Mouse (Mus musculus): Measurements from ENCODE around the gene 1700092M07Rik.

The 1700092M07Rik gene

GRCm38 (mm10) chr19:8742176-8742575, 1.7 kb downstream of the 1700092M07Rik start:
- no peak for DNase-seq (ENCODE audit: low spot score in 2 of 2)

DNA sequence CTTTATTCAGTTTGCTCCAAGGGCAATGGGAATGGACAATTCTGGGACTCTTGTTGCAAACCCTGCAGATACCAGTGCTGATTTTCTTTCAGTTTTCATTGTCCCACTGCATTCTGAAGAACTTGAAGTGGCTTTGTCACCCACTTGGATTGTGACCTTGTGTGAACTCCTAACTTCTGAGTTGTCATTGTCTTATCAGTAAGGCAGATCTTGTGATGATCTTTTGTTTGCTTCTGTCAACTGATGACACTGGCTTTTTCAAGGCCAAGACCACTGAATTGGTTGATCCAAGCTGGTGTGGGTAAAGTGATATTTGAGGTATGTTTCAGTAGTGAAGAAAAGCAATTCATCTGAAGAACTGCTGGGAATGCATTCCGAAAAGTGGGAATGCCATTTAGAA, 4.9 kb downstream of the 1700092M07Rik start:
- DNase-seq (ENCODE audit: low spot score in 2 of 2) = no peak

DNA sequence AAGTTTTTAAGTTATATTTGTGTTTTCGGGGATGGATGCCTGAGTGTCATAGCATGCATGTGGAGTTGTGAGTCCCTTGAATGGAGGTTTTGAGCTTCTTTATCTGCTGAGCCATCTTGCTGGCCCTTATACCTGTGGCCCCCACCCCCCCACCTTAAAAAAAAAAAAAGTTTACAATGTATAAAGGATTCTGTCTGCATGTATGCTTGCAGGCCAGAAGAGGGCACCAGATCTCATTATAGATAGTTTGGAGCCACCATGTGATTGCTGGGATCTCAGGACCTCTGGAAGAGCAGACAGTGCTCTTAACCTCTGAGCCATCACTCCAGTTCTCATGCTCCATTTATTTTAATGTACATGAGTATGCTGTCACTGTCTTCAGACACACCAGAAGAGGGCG, 6.8 kb downstream of the 1700092M07Rik start:
- no peak for DNase-seq (ENCODE audit: low spot score in 2 of 2)

DNA sequence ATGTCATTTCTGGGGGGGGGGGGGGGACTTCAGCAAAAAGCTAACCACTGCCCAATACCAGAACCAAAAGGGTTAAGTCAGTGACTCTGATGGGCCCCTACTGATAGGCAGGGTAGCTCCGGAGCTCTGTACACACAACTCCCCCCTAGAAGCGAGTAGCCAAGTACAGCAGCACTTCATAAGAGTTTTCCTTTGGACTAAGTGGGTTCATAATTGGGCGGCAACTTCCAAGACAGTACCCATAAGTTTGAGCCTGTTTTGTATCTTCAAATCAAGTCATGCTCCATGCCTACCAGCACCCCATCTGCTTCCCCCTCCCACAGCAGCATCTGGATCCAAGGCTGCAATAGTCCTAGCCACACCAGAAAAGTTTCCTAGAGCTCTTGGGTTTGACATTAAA, 15.1 kb downstream of the 1700092M07Rik start:
- no peak for DNase-seq (ENCODE audit: low spot score in 2 of 2)

GRCm38 (mm10) chr19:8756635-8757387, 16.3 kb downstream of the 1700092M07Rik start, which contains the start of gene Nxf1:
TSS of gene Nxf1 (plus strand) at chr19:8757073.
- DNase-seq (ENCODE audit: low spot score in 2 of 2) = peak; percentile 91 to 92

DNA sequence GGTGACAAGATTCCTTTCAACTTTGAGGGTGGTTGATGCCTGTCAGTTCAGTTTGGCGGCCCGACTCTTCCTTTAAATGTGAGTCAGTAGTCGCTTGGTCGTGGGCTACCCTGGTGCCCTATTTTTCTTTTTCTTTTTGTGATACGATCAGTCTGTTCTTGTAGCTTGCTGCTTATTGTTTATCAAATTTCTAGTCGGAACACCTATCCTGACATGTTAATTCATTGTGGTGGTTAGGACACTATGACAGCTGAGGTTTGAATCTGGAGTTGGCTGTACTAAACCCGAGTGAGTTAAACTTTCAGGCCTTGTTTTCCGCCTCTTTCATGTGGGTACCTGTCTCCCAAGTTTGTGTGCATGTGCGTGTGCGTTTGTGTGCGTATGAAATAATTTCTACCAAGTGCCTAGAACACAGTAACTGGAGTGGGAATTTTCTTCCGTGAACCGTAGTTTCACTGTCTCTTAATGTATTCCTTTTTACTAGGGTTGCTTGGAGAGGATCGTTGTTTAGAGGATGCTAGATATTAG, 17.0 kb downstream of the 1700092M07Rik start:
- no peak for DNase-seq (ENCODE audit: low spot score in 2 of 2)

DNA sequence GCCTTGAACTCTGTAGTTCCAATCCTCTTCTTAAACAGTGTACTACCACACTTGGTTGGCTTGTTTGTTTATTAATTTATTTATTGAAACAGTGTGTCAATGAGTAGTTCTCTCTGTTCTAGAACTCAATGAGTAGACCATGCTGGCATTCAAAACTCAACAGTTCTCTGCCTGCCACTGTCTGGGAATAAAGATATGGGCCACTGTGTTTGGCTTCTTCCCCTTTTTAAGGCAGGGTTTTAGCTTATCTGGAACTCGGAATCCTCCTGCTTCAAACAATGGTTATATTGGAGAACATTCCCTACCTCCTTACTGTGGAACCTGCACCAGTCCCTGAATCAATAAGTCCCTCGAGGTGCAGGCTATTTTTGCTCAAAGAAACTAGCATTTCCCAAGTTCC, 18.4 kb downstream of the 1700092M07Rik start:
- DNase-seq (ENCODE audit: low spot score in 2 of 2) = no peak

GRCm38 (mm10) chr19:8760757-8761156, 20.2 kb downstream of the 1700092M07Rik start:
- DNase-seq (ENCODE audit: low spot score in 2 of 2) = no peak

GRCm38 (mm10) chr19:8763276-8763675, 22.8 kb downstream of the 1700092M07Rik start:
- DNase-seq (ENCODE audit: low spot score in 2 of 2) = no peak

GRCm38 (mm10) chr19:8765562-8765961, 25.0 kb downstream of the 1700092M07Rik start:
- no peak for DNase-seq (ENCODE audit: low spot score in 2 of 2)

- DNase-seq (ENCODE audit: low spot score in 2 of 2) = peak; percentile 79 to 84
Measured at GRCm38 (mm10) chr19:8770567-8771270, 30.2 kb downstream of the 1700092M07Rik start, which contains the start of gene Tmem223. TSS of gene Tmem223 (plus strand) at chr19:8770996.

DNA sequence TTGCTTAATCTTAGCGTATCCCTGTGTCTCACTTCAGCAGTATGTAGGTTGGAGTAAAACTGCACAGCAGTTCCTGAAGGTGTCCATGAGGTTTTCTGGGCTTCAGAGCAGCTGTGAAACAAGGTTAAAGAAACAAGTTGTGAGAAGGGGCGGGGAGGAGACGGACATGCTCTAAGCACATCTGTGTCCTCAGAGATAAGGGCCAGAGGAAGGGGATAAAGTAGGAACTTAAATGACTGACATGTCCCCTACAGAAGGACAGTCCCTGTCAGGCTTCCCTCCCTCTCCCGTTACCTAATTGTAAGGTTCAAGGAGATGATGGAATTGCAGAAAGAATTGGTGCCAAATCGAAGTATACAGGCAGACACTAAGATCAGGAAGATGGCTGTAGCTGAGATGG, 32.5 kb downstream of the 1700092M07Rik start:
- peak in 1 of 2 experiments; percentile 41 for DNase-seq (ENCODE audit: low spot score in 2 of 2)

DNA sequence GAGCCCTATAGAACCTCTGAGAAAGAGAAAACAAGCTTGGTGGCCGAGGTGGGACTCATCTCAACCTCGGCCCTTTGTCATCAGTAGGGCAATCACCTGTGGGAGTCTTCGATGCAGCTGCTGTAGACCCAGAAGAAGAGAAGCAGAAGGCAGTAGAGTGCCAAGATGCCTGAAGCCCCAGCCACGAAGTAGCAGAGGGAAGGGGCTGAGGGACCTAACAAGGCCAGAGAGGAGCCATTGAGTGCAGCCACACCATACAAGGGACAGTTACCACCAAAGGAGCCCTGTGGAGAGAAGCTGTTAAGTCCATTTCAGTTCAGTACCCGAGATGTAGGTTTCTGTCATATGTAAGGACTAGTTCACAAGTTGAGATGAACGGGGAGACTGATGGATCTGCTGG, 32.9 kb downstream of the 1700092M07Rik start:
- no peak for DNase-seq (ENCODE audit: low spot score in 2 of 2)

- DNase-seq (ENCODE audit: low spot score in 2 of 2) = peak; percentile 95 to 96
Measured at GRCm38 (mm10) chr19:8774086-8774835, 33.7 kb downstream of the 1700092M07Rik start, which contains the start of gene Tmem179b. TSS of gene Tmem179b (minus strand) at chr19:8774467.

- peak; percentile 22 to 37 for DNase-seq (ENCODE audit: low spot score in 2 of 2)
Measured at GRCm38 (mm10) chr19:8774951-8775421, 34.5 kb downstream of the 1700092M07Rik start.

GRCm38 (mm10) chr19:8786008-8786781, 45.7 kb downstream of the 1700092M07Rik start, which contains the start of gene Taf6l:
TSS of gene Taf6l (minus strand) at chr19:8786417.
- DNase-seq (ENCODE audit: low spot score in 2 of 2) = peak; percentile 92 to 96

DNA sequence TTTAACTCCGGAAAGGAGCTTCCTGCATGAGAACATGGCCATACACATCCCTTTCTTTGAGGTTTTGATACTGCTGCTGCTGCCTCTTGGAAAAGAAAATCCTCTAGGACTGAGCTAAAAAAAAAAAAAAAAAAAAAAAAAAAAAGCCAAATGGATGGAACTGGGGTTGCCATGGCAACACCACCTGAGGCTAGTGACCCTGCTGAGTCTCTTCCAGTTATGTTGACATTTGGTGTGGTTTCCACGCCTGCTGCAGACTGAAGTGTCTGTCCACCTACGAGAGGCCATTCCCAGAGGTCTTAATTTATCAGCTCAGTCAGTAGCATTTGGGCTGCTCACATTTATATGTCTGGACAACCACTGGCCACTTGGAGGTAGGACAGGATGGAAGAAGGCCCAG, 48.0 kb downstream of the 1700092M07Rik start:
- no peak for DNase-seq (ENCODE audit: low spot score in 2 of 2)

DNA sequence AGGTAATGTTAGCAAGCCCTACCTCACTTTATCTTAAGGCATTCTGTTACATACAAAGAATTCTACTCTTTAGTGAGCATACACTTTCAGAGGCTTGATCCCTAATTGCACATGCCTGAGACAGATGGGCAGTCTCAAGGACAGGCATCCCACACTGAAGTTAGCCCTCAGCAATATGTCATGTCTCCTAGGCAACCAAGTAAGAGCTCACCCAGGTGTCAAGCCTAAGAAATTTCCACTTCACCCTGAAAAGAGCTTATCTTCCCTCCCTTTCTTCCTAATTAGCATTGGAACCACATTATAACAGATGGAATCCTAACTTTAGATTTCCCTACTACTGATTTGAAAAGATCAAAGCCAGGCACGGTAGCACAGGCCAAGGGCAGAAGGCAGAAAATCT, 48.7 kb downstream of the 1700092M07Rik start:
- no peak for DNase-seq (ENCODE audit: low spot score in 2 of 2)

DNA sequence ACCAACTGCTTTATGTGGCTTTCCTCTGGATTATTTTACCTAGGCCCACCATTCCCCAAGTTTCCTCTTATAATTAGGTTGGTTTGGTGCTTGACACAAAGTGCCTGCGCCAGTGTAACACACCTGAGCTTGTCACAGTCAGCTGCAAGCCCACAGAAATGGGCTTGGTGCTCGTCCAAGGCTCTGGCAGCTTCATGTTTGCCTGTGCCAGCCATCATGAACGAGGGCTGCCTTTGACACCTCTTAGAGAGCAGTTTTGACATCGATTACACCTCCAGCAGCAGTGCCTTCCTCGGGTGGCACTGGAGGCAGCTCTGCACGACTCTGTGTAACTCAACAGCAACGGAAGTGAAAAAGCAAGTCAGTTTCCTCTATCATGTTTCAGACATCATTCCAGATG, 49.7 kb downstream of the 1700092M07Rik start:
- no peak for DNase-seq (ENCODE audit: low spot score in 2 of 2)

All from spleen, postnatal 36 days (tissue).